Mouse (Mus musculus) ovary, postnatal 14 days (tissue): ENCODE data around the gene Dnmt3a.

Source experiments
- DNase-seq: peaks from one replicate; pipeline ENCODE4 v3.0.0; 2022; ENCODE audit warnings: low spot score

Gene Dnmt3a

DNA sequence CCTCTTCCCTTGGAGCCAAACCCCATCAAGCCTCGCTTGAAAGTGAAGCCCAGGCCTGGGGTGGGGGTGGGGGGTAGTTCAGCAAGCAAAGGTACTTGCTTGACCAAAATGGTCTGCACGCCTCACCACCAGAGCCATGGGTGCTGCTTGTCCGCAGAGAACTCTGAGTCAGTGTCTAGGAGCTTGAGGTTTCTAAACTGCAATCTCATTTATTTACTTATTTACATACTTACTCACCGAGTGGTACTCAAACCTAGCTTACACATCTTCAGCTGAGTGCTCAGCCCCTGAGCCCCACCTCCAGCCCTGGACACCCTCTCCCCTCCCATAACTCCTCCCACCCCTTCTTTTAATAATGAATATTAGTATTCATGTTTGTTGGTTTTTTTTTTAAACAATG is 48.6 kb downstream of the Dnmt3a start:
- no peak for DNase-seq

DNA sequence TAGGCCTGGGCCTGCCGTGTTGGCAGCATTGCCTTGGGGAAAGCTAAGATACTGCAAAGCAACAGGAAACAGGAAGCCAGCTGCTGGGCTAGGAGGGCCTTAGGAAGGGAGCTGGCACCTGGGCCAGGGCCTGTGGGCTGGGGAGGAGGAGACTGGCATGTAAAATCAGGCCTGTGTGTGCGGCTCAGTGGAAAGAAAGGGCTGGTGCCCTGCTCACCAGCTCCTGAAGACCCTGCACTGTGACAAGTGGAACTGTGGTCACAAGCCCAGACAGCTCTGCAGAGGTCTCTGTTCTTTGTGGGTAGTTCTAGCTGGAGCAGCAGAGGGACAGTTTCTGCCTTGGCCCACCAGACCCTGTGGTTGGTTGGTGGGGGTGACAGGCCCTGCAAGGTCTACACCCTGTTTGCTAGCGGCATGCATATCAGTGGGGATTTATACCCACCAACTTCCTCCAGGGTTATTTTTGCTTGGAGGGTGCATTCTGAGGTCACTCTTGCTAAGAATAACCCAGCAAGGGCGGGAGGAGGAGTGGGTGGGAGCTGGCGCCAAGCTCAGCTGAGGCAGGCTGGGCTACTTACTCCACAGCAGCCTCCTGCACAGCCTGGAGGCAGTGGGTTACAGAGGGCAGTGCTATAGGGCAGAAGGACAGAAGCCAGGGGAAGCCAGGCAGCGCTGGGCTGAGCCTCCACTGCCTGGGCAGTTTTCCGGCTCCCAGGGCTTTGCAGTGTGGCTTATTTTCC is 50.1 kb downstream of the Dnmt3a start:
- DNase-seq, result peak; percentile 42

DNA sequence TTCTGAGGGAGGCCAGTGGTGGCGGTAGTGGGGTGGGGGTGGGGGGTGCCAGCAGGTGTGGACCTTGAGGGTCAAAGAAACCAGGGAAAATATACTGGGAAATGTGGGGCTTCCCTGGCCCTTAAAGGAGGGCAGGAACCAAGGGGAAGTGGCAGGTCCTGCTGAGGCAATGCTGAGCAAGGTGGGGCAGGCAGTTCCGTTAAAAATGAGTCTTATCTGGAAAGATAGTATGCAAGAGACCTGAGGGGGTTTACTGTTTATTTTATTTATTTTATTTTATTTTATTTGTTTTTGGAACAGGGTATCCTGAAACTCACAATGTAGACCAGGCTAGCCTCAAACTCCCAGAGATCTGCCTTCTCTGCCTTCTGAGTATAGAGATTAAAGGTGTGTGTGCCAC is 50.9 kb downstream of the Dnmt3a start:
- DNase-seq, result no peak

DNA sequence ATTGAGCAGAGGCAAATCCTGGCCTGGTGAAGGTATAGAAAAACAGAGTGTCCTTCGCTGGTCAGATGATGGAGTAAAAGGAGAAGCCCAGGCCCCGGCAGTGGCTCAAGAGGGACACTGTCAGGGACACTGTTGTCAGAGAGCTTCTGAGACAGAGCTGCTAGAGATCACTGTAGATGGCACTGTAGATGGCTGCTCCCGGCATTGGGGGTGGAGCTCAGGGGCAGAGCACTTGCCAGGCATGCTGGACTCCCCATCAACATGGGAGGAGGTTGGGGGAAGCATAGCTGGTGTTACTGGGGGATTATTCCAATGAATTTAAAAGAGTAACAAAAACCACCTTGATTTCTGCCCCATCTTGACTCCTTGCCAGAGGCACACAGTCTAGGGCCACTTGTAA is 51.4 kb downstream of the Dnmt3a start:
- no peak for DNase-seq

DNA sequence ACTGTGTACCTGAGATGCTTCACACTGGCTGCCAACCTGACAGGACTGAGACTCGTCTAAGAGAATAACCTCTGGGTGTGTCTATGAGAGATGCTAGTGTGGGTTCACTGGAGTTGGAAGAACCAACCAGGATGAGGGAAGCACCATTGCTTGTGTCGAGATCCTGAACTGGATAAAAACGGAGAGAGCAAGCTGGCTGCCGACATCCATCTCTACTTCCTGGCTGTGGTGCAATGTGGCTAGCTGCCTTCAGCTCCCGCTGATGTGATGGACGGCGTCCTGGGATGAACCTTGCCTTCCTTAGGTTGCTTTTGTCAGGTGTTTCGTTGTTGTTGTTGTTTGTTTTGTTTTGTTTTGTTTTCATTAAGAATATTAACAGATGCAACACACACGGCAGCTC is 52.0 kb downstream of the Dnmt3a start:
- DNase-seq, result no peak

DNA sequence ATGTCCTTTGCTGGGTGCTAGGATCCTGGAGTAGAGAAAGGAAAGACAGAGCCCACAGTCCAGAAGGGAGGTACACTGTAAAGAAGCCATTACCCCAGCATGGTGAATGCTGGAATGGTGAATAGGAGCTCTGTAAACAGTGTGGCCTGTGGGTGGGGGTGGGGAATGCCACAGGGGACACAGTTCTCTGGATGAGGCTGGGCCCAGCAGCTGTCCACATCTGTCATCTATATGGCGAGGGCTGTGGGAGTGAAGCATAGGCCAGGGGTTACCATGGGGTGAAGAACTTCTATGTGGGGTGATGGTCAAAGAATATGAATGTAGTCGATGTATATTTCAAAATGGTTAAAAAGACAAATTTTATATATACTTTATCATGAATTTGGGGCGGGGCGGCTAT is 52.9 kb downstream of the Dnmt3a start:
- no peak for DNase-seq

DNA sequence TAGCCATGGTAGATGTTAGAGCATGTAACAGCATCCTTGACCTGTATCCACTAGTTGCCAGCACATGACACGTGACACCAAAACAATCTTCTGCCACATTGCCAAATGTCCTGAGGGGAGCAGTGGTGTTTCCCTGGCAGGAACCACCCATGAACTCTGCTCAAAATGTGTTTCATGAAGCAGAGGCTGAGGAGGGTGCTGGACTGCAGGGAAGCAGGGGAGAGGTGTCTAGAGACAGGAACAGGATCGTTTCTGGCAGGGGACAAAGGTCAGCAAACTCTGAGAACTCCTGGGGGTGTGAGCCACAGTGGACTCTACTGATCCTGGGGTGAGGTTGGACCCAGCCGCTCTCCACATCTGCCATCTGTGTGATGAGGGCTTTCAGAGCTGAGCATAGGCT is 53.7 kb downstream of the Dnmt3a start:
- no peak for DNase-seq

DNA sequence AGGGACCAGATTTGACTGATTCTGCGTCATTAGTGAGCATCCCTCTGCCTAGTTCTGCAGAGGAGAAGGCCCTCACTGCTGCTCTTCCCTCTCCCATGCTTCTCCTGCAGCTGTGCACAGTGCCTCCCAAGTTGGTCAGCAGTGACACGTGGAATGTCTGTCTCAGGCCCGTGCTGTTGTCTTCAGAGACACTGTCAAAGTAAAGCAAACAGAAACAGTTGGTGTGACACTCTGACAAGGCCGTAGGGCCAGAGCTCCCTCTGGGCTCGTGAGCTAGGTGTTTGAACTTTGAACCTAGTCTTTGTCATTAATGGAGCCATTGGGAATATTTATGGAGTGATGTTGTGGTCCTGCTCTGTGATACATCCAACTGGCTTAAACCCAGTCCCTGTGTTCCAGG is 54.2 kb downstream of the Dnmt3a start:
- DNase-seq, result no peak

DNA sequence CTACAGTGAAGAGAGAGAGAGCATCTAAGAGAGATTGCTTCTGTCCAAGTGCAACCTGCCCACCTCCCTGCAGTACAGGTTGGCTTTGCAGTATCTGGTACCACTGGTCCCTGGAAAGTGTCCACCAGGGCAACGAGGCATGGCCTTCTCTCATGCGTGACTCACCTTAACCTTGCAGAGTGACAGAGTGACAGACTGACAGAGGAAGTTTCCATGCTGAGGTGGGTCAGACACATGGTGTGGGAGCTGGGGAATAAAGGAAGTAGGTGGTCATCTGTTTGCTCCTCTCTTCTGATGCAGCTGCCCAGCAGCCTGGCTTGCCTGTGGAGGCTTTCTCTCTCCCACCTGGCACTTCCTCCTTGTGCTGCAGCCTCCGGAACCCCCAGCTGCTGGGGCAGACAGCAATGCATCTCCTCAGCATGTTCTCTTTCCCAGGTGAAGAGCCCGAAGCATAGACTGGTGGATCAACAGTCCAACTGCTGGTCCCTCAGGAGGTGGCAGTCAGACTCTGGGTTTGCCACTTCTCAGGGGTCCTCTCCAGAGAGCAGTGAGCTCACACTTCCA is 55.9 kb downstream of the Dnmt3a start:
- DNase-seq, result no peak

DNA sequence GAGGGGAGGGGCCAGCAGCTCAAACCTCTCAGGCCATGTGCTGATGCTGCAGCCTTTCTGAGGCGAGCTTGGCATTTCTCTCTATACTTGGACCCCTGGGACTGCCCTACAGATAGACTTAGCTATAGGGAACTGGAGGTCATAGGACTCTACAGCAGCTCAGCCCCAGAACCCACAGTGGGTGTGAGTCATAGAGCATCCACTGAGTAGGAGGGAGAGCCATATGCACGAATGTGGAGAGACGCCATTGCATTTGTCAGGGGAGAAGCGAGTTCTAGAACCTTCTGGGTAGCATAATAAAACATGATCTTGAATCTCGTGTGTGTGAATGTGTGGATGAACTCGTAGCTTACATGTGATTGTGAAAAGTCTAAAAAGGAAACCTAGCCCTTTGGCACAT is 56.4 kb downstream of the Dnmt3a start:
- DNase-seq, result no peak

DNA sequence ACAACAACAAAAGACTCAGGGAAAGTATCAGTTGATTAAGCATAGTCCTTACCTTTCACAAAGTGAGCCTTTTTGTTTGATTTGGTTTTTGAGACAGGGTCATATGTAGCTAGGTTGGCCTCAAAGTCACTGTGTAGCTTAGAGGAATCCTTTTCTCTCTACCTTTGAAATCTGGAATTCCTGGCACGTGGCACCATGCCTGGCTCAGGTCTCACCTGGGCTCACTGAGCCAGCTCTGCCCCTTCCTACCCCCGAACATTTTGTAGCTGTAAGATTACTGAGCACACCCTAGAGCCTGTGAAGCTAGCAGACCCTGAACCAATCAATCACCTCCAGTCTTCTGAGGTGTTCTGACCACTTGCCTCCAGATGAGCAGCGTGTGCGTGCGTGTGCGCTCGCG is 58.4 kb downstream of the Dnmt3a start:
- DNase-seq, result no peak

DNA sequence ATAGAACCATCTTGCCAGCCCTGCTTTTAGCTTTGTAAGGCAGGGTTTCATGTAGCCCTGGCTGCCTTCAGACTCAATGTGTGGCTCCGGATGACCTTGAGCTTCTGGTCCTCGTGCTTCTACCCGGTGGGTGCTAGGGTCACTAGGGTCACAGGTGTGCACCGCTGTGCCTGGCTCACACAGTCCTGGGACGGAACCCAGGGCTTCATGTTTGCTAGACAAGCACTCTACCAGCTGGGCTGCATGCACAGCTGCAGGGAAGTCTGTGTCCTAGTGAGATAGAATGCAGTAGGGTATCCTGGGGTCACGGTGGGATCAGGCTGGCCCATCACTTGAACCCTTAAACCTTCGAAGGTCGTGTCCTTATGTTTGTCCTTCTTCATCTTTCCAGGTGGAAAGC is 59.8 kb downstream of the Dnmt3a start:
- DNase-seq, result no peak

DNA sequence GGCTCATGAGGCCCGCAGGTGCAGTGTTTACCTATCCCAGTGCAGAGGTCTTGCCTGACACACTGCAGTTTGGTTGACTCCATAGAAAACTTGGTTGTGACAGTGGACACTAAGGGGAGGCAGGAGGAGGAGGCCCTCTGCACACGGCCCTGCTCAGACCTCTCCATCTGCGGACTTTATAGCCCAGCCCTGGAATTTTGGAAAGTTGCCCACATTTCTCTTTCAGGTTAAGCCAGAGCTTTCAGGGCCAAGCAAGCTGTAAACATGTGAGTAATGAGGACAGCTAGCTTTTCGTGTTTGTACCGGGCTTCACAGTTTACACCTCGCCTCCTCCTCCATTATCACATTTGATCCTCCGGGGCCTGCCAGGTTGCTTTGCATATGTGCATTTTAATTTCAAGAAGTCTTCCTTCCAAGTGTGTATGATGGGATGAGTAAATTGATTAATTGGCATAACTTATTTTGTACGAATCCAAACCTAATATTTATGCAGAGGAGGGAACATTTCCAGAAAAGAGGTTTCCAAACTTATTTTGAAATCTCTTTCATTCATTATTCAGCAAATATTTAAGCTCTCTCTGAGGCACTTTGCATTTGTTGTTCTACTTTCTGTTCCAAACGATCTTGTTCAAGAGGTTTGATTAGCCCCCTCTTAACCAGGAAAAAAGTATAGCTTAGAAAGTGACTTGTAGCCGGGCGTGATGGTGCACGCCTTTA is 61.0 kb downstream of the Dnmt3a start:
- DNase-seq, result peak; percentile 51

DNA sequence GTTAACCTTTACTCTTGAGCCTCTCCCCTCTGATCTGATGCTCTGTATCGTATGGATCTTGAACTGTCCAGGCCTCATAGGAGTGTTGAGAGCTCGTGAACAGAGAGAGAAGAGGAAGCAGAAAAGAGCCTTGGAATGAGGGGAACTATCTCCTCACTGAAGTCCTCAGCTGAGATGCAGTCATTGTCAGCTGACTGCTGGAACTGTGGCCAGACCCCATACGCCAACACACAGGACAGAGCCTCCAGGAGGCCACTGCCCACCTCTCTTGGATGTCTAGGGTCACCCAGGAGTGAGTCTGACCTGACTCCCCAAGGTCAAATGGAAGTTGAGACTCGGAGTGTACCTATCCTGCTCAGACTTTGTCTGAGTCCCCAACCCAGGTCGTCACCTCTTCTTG is 62.3 kb downstream of the Dnmt3a start:
- no peak for DNase-seq

DNA sequence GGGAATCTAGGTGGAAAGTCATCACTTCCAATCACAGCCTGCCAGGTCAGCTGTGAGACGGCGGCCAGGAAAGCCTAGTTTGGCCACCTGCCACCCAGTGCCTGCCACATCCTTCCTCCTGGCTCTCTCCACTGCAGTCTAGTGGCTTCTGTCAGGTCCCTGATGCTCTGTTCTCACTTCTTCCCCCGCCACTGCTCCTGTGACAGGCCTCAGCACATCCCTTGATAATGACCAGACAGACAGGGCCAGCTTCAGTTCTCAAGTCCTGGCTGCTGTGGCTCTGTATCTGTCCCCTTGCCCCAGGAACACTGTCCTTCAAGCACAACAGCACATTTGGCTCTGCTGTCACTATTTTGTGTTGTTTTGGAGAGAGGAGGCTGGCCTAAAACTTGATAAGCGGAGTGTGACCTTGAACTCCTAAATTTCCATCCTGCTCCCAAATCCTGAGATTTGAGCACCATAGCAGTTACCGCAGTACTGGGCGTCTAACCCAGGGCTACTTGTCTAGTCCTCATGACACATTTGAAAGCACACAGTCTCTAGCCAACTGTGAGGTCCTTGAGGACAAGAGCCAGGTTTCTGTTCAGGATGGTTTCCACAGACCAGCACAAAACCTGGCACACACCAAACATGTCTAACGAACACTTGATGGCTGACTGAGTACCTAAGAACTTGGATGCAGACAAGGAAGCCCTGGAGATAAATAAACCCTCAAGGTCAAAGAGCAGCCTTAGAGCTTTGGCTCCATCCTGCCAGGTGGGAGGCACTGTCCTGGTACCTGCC is 63.1 kb downstream of the Dnmt3a start:
- no peak for DNase-seq

DNA sequence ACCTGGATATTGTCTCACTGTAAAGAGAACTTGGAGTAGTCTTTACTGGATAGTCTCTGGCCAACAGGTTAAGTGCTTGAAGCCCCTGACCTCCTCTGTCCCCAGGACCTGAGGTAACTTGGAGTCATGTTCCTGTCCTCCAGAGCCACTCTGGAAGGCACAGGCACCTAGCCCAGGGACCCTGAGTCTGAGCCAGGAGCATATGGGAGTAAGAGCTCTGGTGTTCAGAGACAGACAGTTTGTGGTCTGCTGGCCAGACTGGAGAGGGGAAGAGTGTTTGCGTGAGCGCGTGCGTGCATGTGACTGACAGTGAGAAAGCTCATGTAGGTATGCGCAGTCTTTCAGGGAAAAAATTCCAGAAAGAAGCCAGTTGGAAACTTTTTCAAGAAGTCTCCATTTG is 64.2 kb downstream of the Dnmt3a start:
- DNase-seq, result no peak

DNA sequence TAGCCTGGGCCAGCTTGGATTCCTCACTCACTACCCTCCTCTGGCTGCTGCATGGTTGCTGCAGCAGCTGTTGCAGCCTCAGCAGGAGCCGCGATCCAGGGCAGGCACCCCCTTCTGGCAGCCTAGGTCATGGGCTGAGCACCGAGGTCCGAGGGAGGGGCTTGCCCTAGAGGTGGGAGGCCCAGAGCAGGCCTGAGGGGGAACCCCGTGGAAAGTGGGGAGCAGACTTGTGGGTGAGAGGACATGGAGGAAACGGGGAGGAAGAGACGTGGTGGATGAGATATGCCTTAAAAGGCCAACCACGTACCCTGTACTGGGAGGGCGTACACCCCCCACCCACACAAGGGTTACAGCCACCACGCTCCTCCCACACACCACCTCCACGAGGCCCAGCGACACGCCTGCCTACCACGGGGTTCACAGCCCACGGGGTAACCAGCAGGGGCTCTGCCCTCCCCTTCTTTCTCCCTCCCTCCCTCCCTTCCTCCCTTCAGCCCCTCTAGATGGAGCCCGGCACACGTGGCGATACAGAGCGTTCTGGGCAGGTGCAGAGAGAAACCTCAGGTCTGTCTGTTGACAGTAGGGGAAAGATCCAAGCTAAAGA is 65.2 kb downstream of the Dnmt3a start:
- no peak for DNase-seq

DNA sequence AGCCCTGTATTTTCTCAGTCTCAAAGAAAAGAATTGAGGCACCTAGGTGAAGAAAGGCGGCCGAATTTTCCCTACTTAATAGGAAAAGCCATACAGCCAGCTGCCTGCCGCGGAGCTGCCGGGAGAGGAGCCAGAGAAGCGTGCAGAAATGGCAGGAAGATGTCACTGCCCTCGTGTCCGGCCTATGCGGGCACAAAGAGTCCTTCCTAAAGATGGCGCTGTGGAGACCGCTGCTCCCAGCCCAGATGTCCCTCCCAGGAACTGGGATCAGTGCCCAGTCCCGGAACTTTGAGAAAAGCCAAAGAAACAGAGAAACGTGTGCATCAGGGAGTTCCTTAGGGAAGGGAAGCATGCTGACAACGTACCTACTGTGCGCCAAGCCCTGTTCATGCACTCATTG is 65.8 kb downstream of the Dnmt3a start:
- DNase-seq, result peak; percentile 72

DNA sequence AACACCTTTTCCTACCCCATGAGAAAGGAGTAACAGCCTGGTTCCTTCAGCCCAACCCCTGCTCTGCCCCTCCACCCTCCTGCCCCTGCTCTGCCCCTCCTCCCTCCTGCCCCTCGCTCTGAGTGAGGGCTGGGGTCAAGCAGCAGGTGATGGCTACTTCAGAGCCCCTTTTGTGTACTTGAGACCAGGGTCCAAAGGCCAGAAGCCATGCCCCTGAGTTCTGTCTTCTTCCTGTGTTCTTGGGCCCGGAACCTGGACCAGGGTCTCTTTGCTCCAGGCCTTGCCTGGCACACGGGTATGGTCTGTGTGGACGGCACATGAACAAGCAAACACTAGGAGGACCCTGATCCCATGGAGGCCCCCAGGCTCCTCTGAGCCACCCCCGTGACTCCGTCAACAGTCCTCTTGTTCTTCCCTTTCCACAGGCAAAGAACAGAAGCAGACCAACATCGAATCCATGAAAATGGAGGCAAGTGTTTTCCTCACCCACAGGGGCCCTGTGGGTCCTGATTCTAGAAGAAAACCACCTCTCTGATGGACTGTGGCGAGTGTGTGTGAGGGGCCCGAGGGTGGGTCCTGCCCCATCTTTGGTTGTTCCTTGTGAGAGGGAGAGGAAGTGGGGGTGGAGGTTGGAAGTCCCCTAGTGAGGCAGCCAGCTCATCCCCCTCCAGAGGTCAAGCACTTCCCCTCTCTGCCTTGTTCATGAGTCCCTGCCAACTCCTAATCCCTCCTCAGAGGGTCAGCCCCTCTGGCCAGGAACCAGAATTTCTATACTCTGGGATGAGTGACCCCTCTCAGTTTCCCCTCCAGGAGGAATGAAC is 66.8 kb downstream of the Dnmt3a start:
- DNase-seq, result no peak

DNA sequence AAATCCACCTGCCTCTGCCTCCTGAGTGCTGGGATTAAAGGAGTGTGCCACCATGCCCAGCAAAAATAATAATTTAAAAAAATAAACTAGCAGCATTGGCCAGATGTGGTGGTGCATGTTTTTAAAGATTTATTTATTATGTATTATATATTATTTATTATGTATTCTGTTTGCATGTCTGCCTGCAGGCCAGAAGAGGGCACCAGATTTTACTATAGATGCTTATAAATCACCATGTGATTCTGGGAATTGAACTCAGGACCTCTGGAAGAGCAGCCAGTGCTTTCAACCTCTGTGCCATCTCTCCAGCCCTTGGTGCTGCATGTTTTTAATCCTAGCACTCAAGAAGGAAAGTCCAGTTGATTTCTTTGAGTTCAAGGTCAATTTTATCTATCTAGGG is 69.7 kb downstream of the Dnmt3a start:
- DNase-seq, result no peak

DNA sequence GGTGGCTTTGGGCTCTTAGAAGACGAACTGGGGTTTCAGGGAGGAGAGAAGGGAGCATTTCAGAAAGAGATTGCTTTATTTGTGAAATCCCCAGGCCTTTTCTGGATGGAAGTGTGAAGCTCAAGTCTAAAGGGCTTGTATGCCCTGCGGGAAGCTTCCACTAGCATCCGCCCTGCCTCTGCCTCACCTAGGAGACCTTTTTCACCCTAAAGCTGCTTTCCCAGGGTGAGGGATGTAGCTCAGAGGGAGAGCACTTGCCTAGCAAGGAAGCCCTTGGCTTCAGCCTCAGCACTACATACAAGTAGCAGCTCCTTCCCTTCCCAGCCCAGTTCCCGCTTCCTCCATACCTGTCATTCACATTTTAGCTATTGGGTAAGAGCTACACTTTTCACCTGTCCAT is 71.6 kb downstream of the Dnmt3a start:
- no peak for DNase-seq

DNA sequence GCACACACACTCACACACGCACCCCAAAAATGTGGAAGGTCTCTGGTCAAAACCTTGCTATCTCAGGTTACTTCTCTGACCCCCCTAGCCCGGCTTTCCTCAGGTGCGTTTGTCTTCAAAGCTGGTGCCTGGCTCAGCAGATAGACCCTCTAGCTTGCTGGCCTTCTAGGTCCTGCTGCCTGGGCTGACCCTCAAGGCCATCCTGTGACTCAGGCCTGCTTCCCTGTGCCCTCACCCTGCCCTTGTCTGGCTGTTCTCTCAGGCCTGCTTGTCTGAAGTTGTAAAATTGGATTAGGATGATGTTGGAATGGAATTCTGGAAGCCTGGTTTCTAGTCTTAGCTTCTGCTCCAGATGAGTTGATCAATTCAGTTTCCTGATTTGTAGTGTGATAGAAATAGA is 75.7 kb downstream of the Dnmt3a start:
- no peak for DNase-seq
